Mouse (Mus musculus): ENCODE measurements at regions not wholly inside any gene's neighbourhood (a gene's known extent, or its start where the extent isn't known, plus 50 kb on each side); places are given as distances from the start of the nearest gene placed in this dataset.

DNA sequence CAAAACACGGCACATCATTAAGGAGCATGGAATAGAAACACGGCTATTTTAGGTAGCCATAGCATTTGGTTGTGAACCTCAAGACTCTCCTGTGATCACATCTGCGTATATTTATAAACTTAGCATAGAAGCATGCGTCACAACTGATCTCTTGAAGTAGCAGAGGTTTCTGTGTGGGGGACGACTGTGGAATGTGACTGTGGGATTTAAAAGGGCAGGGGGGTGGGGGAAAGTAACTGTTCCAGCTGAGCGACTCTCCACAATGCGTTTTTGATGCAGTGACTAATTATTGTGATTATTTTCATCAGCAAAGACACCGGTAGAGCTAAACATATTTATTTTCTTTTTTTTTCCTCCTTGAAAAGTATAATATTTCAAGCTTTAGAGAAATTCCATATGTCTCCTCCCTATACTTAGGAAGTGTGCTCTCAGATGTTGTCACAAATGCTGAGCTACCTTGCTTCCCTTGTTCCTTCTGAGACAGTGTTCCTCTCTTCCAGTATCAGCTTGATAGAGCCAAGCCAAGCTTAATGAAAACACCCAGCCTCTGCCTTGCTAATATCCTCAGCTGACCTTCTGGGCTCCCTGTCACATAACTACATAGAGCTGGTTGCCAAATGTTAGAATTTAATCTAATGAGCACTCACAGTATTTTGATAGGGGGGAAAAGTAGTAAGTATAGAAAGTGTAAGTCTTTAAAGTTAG lies 75.0 kb upstream of the Magi3 start:
- ATAC-seq (ENCODE audit: low TSS enrichment): peak; percentile 81

DNA sequence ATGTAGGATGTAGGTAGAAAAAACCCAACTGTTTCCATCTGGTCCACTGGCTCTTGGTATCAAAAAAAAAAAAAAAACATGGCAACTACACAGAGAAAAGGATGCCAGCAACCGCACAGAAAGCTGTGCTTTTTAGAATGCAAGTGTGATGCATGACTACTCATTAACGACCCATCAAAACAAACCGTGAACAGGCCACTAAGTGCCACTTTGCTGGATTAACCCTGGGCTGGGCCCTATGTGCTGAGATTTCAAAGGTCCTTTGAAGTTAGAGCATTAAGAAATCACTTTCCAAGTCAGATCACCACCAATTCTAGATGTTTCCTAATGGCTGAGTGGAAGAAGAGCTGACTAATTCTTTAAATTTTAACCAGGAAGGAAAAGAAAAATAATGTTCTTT lies 73.7 kb upstream of the Magi3 start:
- ATAC-seq (ENCODE audit: low TSS enrichment): no peak

DNA sequence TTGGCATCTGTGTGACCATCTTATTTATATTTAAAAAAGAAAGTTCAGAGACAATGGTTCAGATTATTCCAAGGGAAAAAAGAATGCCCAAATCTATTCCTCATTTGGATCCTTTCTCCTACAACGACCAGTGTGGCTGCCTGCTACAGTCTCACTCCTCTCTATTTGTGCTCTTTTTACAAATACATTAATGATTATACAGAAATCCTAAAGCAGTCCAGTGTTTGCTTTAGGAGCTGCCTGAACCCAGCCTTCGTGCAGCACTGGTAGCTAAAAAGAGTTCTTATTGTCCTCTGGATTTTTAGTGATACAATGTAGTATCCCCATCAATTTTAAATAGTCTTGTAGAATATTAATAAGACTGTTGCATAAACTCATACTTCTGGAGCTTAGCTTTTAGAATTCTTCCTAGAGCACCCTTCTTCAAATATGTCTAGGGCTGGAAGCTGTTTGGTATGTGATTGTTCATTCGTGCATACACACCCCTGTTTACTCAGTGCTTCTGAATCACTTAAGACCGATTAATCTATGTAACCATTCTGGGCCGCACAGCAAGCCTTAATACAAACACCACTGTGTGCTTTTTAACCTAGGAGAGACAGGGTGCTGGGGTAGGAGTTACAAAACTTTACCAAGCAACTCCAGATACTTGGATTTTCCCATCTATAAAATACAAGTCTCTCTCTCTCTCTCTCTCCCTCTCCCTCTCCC lies 69.0 kb upstream of the Magi3 start:
- ATAC-seq (ENCODE audit: low TSS enrichment): no peak

DNA sequence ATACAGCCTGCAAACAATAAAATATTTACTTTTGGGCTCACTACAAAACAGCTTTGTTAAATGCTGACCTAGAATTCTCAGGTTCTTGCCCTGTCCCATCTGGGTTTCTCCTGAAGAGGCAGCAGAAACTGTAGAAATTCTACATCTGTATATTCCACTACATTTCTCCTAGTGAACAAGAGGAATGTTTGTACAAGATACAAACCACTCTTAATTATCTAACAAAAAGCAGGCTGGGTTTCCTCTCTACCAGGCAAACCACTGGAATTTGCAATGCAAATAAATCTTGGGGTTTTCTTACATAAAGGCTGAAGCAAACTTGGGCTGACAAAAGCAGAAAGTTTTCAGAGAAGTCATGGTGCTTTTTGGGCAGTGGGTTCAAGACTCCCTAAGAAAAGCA lies 67.7 kb upstream of the Magi3 start:
- ATAC-seq (ENCODE audit: low TSS enrichment): peak; percentile 74

DNA sequence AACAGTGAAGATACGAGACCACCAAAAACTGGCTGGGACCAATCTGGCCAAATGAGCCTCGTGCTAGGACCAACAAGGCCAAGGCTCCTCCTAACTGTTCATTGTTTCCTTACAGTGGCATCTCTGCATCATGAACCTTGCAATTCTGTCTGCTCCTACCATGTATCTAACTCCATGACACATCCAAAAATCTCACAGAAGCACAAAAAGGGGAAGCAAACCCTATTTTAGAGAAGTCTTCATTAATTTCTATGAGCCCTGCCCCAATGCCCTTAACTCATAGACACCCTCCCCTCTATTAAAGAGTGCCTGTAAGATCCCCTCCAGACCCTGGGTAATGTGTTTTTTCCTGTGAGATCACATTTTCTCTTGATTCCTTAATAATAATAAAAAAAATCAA lies 64.8 kb upstream of the Magi3 start:
- ATAC-seq (ENCODE audit: low TSS enrichment): no peak

DNA sequence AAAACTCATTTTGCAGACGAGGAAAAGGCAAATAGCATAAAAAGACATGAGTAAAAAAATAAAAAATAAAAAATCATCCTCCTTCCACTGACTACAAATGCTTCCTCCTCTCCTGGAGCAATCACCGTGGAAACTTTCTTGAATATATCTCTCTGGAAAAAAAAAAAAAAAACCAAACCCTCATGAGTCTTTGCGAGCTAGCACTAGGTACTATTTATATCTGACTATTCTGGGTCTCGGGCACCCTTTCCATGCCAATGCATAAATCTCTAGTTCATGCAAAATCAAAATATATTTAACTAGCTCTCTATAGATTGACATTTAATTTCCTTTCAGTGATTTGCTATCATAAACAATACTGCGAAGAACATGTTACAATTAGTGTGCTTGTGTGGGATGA lies 63.7 kb upstream of the Magi3 start:
- peak; percentile 69 for ATAC-seq (ENCODE audit: low TSS enrichment)

DNA sequence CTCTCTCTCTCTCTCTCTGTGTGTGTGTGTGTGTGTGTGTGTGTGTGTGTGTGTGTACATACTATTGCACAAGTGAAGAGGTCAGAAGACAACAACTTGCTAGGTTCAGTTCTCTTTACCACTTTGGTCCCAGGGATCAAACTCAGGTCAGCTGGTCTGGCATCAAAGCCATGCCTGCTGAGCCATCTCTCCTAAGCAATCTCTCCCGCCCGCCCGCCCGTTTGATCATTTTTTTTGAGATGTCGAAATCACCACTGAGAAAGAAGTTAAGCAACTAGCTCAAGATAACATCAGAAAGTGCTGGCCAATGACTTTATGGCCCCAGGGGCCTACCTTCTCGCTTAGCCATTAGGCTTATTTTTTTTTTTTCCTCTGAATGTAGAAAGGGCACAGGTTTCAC lies 59.3 kb upstream of the Magi3 start:
- no peak for ATAC-seq (ENCODE audit: low TSS enrichment)

DNA sequence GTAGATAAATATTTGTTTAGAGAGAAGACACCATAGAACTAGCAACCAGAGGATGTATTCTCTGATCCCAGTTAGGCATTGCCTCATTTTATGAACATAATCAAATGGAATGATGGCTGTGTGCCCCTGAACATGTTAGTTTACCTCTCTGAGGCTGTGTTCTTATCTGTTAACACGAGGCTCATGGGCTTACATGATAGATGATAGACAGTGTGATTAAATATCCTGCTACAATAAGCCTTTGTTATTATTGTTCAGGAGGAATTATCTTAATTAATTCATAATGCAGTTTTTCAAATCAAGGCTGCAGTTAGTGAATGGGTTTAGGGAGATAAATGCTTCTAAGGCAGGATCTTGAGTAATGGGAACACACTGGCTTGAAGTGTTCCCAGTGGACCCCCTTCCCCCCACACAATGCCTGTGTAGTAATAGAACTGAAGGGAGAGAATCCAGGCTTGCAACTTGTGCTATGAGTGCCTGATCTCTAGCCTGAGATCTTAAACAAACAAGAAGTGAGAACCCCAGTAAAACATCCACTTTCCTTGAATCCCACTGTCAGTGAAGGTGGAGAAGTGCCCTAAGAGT lies 54.6 kb upstream of the Magi3 start:
- ATAC-seq (ENCODE audit: low TSS enrichment): no peak

DNA sequence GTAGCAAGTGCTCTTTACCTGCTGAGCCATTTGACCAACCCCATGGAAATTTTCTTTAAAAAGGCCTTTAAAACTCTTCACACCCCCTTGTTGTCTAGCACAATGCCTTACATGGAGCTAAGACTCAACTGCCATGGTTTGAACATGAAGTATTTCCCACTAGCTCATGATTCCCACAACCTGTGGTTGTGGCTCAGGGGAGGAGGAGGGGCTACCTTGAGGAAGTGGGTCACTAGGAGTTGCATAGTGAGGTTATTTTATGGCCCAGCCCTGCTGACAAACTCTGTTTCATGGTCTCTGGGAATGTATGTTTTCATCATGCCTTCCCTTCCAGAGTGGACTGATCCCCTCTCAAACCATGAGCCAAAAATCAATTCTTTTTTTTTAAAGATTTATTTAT lies 53.9 kb upstream of the Magi3 start:
- ATAC-seq (ENCODE audit: low TSS enrichment): no peak
